Mouse (Mus musculus) adrenal gland, postnatal 4 days (tissue): ENCODE data around the gene Ankle1. TPM values are rescaled to one million over a fixed set of nuclear protein-coding genes. Genes with fewer than 3 reads are reported as not detected.

Source experiments
- DNase-seq, 2 experiments: peaks; one replicate each; pipeline ENCODE4 v3.0.0; 2021 to 2022; ENCODE audit warnings: low spot score in 2 of 2, mixed read lengths in 2 of 2
- long read RNA-seq, 2 experiments: library from polyadenylated mRNA; stranded (forward); transcript quantifications; one replicate each; pipeline ENCODE4 v2.0.0; 2021
- total RNA-seq, 2 experiments: library from RNA; stranded (reverse); gene quantifications; 2 replicates each; pipeline ENCODE4 v1.2.3; 2021

The Ankle1 gene
- 10 to 100 TPM; 13.5 to 14.6 TPM for total RNA-seq
- long read RNA-seq, experiment 1, partial matches to known transcripts = 2 of 16 reads
- long read RNA-seq, experiment 1, other reads (novel, unspliced or antisense) = 11 of 16 reads
- long read RNA-seq, experiment 2, partial matches to known transcripts = 4 of 26 reads
- long read RNA-seq, experiment 2, other reads (novel, unspliced or antisense) = 17 of 26 reads

GRCm38 (mm10) chr8:71405401-71406098 is at the start of gene Ankle1:
Ankle1 (plus strand) TSS chr8:71406010.
- peak; percentile 98 to 99 for DNase-seq

- no peak for DNase-seq
Measured at GRCm38 (mm10) chr8:71358026-71358425, 47.8 kb upstream of the Ankle1 start.

GRCm38 (mm10) chr8:71366771-71367528 is 38.9 kb upstream of the Ankle1 start, which contains the start of gene Use1:
Use1 (plus strand) TSS chr8:71366848.
- peak; percentile 64 to 80 for DNase-seq

GRCm38 (mm10) chr8:71367529-71368176 is 38.2 kb upstream of the Ankle1 start:
- no peak for DNase-seq

- no peak for DNase-seq
Measured at GRCm38 (mm10) chr8:71368366-71368765, 37.4 kb upstream of the Ankle1 start.

- DNase-seq = no peak
Measured at GRCm38 (mm10) chr8:71369040-71369718, 36.6 kb upstream of the Ankle1 start.

GRCm38 (mm10) chr8:71370711-71371235 is 35.0 kb upstream of the Ankle1 start:
- no peak for DNase-seq

- peak; percentile 95 to 97 for DNase-seq
Measured at GRCm38 (mm10) chr8:71371236-71371848, 34.5 kb upstream of the Ankle1 start, which contains the start of gene Ocel1. Ocel1 (plus strand) TSS chr8:71371298.

GRCm38 (mm10) chr8:71372427-71372826 is 33.4 kb upstream of the Ankle1 start:
- DNase-seq = no peak

- no peak for DNase-seq
Measured at GRCm38 (mm10) chr8:71373000-71373399, 32.8 kb upstream of the Ankle1 start.

- no peak for DNase-seq
Measured at GRCm38 (mm10) chr8:71374616-71375206, 31.1 kb upstream of the Ankle1 start.

- no peak for DNase-seq
Measured at GRCm38 (mm10) chr8:71375581-71376422, 30.0 kb upstream of the Ankle1 start.

- DNase-seq = no peak
Measured at GRCm38 (mm10) chr8:71376423-71377030, 29.3 kb upstream of the Ankle1 start.

GRCm38 (mm10) chr8:71379008-71379407 is 26.8 kb upstream of the Ankle1 start:
- no peak for DNase-seq

GRCm38 (mm10) chr8:71379512-71380075 is 26.2 kb upstream of the Ankle1 start:
- no peak for DNase-seq

GRCm38 (mm10) chr8:71380178-71381171 is 25.3 kb upstream of the Ankle1 start:
- DNase-seq = no peak
